Mouse (Mus musculus): ENCODE measurements around the gene Gm21954.

DNA sequence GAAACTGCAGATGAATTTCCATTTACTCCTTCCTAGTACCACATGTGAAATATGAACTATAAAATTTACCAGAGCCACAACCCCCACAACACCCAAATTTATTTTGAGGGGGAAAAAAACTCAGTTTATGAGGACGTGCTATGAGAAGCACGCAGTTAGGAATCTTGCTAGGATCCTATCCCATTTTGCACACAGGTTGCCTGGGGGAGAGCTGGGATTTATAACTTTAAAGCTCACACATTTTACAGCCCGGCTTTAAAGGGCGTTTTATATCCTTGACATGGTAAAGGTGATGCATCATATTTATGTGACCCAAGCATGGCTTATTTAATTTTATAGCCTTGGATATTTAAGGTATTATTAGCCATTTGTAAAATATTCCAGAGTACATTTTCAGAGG, 7.3 kb upstream of the Gm21954 start:
- no peak for TF ChIP-seq EP300 (IDR thresholded peaks at IDR 0.05; ENCODE audit: low read length)
- no peak for TF ChIP-seq POLR2AphosphoS2 (IDR thresholded peaks at IDR 0.05; ENCODE audit: low read depth, low read length)
- no peak for TF ChIP-seq HCFC1 (IDR thresholded peaks at IDR 0.05; ENCODE audit: low read depth, low read length)
- no peak for TF ChIP-seq POLR2A (IDR thresholded peaks at IDR 0.05; ENCODE audit: low read depth, low read length)
- no peak for TF ChIP-seq CTCF (conservative IDR thresholded peaks at IDR 0.05 in 1 of 2, IDR thresholded peaks at IDR 0.05 in 1 of 2; ENCODE audit: low read depth in 2 of 2, low read length in 2 of 2)
- no peak for TF ChIP-seq ZMIZ1 (IDR thresholded peaks at IDR 0.05; ENCODE audit: low read depth, low read length)
- TF ChIP-seq ZNF384 (IDR thresholded peaks at IDR 0.05; ENCODE audit: low read depth, low read length): no peak
- no peak for TF ChIP-seq RAD21 (IDR thresholded peaks at IDR 0.05; ENCODE audit: low read depth, low read length)
- no peak for TF ChIP-seq MAZ (IDR thresholded peaks at IDR 0.05; ENCODE audit: low read depth, low read length)
- no peak for TF ChIP-seq ZKSCAN1 (IDR thresholded peaks at IDR 0.05; ENCODE audit: borderline replicate concordance, low read depth, low read length)
- no peak for TF ChIP-seq MAX (IDR thresholded peaks at IDR 0.05; ENCODE audit: low read length)
